8 mouse cellular contexts compared by ENCODE assay signal in the genomic region with DNA sequence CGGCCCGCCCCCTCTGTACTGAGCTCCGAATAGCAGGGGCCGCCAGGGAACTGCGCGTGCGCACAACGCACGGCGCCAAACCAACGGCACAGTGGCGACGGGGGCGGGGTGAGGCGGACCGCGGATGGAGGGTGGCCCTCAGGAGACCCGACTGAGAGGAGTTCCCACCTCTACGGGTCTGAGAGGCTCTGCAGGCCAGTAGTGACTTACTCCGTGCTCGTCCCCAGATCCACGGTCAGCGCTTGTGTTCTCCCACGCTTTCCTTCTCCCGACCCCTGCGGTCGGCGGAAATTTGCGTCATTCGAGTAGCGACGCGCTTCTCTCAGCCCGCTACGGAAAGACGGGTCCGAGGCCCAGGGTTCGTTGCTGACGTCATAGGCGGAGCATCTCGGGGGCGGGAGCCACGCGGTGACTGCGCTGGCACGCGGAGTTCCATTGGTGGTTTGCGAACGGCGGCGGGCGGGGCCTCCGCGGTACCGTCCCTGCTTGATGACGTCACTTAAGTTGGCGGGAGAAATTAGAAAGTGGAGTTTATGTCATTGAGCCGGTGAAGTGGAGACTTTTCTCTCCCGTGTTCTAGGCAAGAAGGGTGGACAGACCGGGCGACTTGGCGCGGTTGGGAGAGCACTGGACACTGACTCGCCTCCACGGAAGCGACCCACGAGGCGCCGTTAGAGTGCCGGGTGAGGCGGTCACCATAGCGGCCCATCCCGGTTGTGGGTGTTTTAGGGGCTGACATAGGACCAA. TPM values are rescaled to one million over a fixed set of nuclear protein-coding genes. Genes with fewer than 3 reads are reported as not detected.
DNase-seq lines count a peak whose midpoint lies in the region; ATAC-seq and TF ChIP-seq lines count a peak whose summit lies in the region.

A gene (minus strand): TSS at position 377 of the 747 bp plus-strand sequence.
A gene (plus strand): TSS at position 517 of the 747 bp plus-strand sequence.

- H3K27me3 ChIP-seq in megakaryocyte, embryonic 14.5 days (replicated peaks), result no peaks in the 10 kb centered on the region

- H3K9me3 ChIP-seq in megakaryocyte, embryonic 14.5 days, result no peaks in the 10 kb centered on the region

- DNase-seq in gastrocnemius, adult 8-10 months (ENCODE audit: low spot score in 2 of 2), result peak; percentile 97
- DNase-seq in hindlimb bud, embryonic 11.5 days (ENCODE audit: extremely low spot score, low read depth, low spot score), result peak; percentile 95
- peak; percentile 96 to 99 for DNase-seq in left cerebral cortex, adult 8-10 months (ENCODE audit: low spot score in 2 of 2)
- peak; percentile 99 to 100 for DNase-seq in right cerebral cortex, postnatal 10 days (ENCODE audit: low spot score in 2 of 2)
- DNase-seq in urinary bladder, postnatal 25 days (ENCODE audit: low spot score), result peak; percentile 95

- H3K4me1 ChIP-seq in cortical plate, adult 2 months (ENCODE audit: control insufficient read depth, insufficient read depth, low read length), result no peaks in the 10 kb centered on the region; the same call in 1 of the 2 replicates
- H3K4me1 ChIP-seq in megakaryocyte, embryonic 14.5 days, result peaks cover 28% of the 10 kb centered on the region

- no peak for TF ChIP-seq CTCF in cortical plate, adult 2 months (IDR thresholded peaks at IDR 0.05; ENCODE audit: extremely low read depth, insufficient read depth, low read length)

- peak; percentile 35; the same call in 1 of the 2 replicates for TF ChIP-seq POLR2A in cortical plate, adult 2 months (IDR thresholded peaks at IDR 0.05; ENCODE audit: extremely low read depth, insufficient read depth, low read length)

- H3K36me3 ChIP-seq in megakaryocyte, embryonic 14.5 days (replicated peaks; ENCODE audit: low read length), result peaks cover 17% of the 10 kb centered on the region

- H3K4me3 ChIP-seq in cortical plate, adult 2 months (ENCODE audit: insufficient read depth, low read length), result peak within 1 kb of the TSS; percentile 67
- H3K4me3 ChIP-seq in megakaryocyte, embryonic 14.5 days (replicated peaks), result peak within 1 kb of the TSS; percentile 93

- peak; percentile 95 for ATAC-seq in activated CD4-positive, CD25-positive, alpha-beta regulatory T cell, adult 4 months

- peak within 1 kb of the TSS; percentile 98 for H3K27ac ChIP-seq in cortical plate, adult 2 months (ENCODE audit: insufficient read depth, low read length)

RNA-seq across cellular contexts. Expression of the first gene that starts in this region (rescaled TPM):
- 10 to 100 TPM; 63.3 to 82.0 TPM for polyA plus RNA-seq in activated CD4-positive, CD25-positive, alpha-beta regulatory T cell, adult 4 months (2017; shearing (Covaris generic))
- 13.1 and 13.8 TPM in 2 replicates for polyA plus RNA-seq in cortical plate, adult 2 months (2012; rRNA removed)
- 1 to 10 TPM; 5.6 to 9.8 (median 7.6) TPM for total RNA-seq in gastrocnemius, adult 8-10 months (2022)
- total RNA-seq in left cerebral cortex, adult 8-10 months (2022), result 10 to 100 TPM; 16.2 to 20.6 (median 18.0) TPM
- 3.2 and 33.2 TPM in 2 replicates for polyA plus RNA-seq in megakaryocyte, embryonic 14.5 days (2012; ENCODE audit: insufficient read depth, low replicate concordance)

RNA-seq across cellular contexts. Expression of the second gene that starts in this region (rescaled TPM):
- polyA plus RNA-seq in activated CD4-positive, CD25-positive, alpha-beta regulatory T cell, adult 4 months (2017; shearing (Covaris generic)), result 1 to 10 TPM; 3.8 to 4.8 TPM
- 6.3 and 6.8 TPM in 2 replicates for polyA plus RNA-seq in cortical plate, adult 2 months (2012; rRNA removed)
- total RNA-seq in gastrocnemius, adult 8-10 months (2022), result under 1 TPM; 0.56 to 0.91 (median 0.76) TPM
- total RNA-seq in left cerebral cortex, adult 8-10 months (2022), result 1 to 10 TPM; 2.7 to 4.1 (median 3.3) TPM
- polyA plus RNA-seq in megakaryocyte, embryonic 14.5 days (2012; ENCODE audit: insufficient read depth, low replicate concordance), result 0.07 TPM in 1 of 2 replicates, not detected in the other

Comparison
In these comparisons a context has a peak if more than half of its experiments do, and no peak if none do; other contexts are left out.
1. Peak in every context shown above with its lines: DNase-seq, ATAC-seq, H3K4me3 ChIP-seq and H3K27ac ChIP-seq.